Mouse (Mus musculus): ENCODE measurements at regions not wholly inside any gene's neighbourhood (a gene's known extent, or its start where the extent isn't known, plus 50 kb on each side); places are given as distances from the start of the nearest gene placed in this dataset.

GRCm38 (mm10) chr6:84416992-84417636 lies 176.6 kb downstream of the Cyp26b1 start:
- no peaks in the 10 kb centered on the region for H3K79me2 ChIP-seq (ENCODE audit: control insufficient read depth, insufficient read depth, low read length, poor library complexity)
- peaks cover 0 to 5% of the 10 kb centered on the region in 2 experiments; a peak in 2 of 4 replicates for H3K27me3 ChIP-seq (ENCODE audit: control insufficient read depth in 1 of 2, insufficient read depth in 2 of 2, low read length in 2 of 2)
- H3K36me3 ChIP-seq (ENCODE audit: control insufficient read depth in 1 of 2, insufficient read depth in 2 of 2, low read length in 2 of 2): no peaks in the 10 kb centered on the region
- H3K9me3 ChIP-seq (replicated peaks; ENCODE audit: insufficient read depth, low read length): no peaks in the 10 kb centered on the region
- no peaks in the 10 kb centered on the region for H3K4me1 ChIP-seq (ENCODE audit: control insufficient read depth in 1 of 2, insufficient read depth in 2 of 2, low read length in 2 of 2)
- no peak for DNase-seq (ENCODE audit: low read depth, low spot score)
- H3K9ac ChIP-seq (ENCODE audit: control insufficient read depth, low read depth, low read length, poor library complexity, severe bottlenecking): no peak overlapping the region
- no peak overlapping the region for H3K27ac ChIP-seq (ENCODE audit: control insufficient read depth, low read depth, low read length)
- TF ChIP-seq CTCF (IDR thresholded peaks at IDR 0.05 in 2 of 3, conservative IDR thresholded peaks at IDR 0.05 in 1 of 3; ENCODE audit: control insufficient read depth in 1 of 3, insufficient read depth in 1 of 3, low read depth in 2 of 3, low read length in 3 of 3, poor library complexity in 1 of 3, severe bottlenecking in 1 of 3): no peak
- TF ChIP-seq ZMIZ1 (IDR thresholded peaks at IDR 0.05; ENCODE audit: low read depth, low read length): no peak
- TF ChIP-seq ELF1 (IDR thresholded peaks at IDR 0.05; ENCODE audit: low read depth, low read length): no peak
- no peak for TF ChIP-seq ZC3H11A (IDR thresholded peaks at IDR 0.05; ENCODE audit: low read depth, low read length)
- TF ChIP-seq RAD21 (IDR thresholded peaks at IDR 0.05; ENCODE audit: low read depth, low read length): no peak
- H3K4me3 ChIP-seq (ENCODE audit: control insufficient read depth in 1 of 2, insufficient read depth in 1 of 2, low read depth in 2 of 2, low read length in 2 of 2): no peak overlapping the region

GRCm38 (mm10) chr6:84414400-84414799 lies 179.3 kb downstream of the Cyp26b1 start:
- peaks cover 0 to 5% of the 10 kb centered on the region in 2 experiments; a peak in 2 of 4 replicates for H3K27me3 ChIP-seq (ENCODE audit: control insufficient read depth in 1 of 2, insufficient read depth in 2 of 2, low read length in 2 of 2)
- no peak for DNase-seq (ENCODE audit: low read depth, low spot score)

DNA sequence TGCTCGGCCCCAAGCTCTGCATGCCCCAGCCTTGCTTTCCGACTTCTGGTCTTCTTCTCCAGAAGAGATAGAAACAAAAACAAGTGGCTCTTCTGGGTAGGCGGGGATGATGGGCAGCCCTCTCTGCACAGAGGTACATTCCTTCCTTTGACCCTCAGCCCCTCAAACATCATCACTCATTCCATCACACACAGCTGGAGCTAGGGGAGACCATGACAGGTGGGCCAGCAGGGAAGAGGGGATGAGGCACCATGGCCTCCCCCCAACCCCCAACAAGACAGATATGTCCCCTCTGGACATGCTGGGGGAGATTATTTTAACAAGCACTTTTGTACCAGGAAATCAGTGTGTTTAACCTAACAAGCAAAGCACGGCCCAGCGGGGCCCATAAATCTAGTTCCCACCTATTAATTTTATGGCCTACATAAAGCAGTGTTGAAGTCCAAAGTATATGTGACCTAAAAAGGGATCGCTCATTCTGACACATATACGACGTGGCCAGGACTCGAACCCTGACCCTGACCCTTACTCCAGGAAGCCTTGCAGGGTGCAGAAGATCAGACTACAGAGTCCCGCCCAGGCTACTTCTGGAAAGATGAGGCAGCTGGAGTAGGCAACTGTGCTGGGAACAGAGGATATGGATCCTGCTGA lies 183.7 kb downstream of the Cyp26b1 start:
- no peak overlapping the region for H3K27ac ChIP-seq (ENCODE audit: control insufficient read depth, low read depth, low read length)
- H3K36me3 ChIP-seq (ENCODE audit: control insufficient read depth in 1 of 2, insufficient read depth in 2 of 2, low read length in 2 of 2): no peaks in the 10 kb centered on the region
- no peaks in the 10 kb centered on the region for H3K79me2 ChIP-seq (ENCODE audit: control insufficient read depth, insufficient read depth, low read length, poor library complexity)
- H3K9me3 ChIP-seq (replicated peaks; ENCODE audit: insufficient read depth, low read length): no peaks in the 10 kb centered on the region
- no peak overlapping the region for H3K4me3 ChIP-seq (ENCODE audit: control insufficient read depth in 1 of 2, insufficient read depth in 1 of 2, low read depth in 2 of 2, low read length in 2 of 2)
- DNase-seq (ENCODE audit: low read depth, low spot score): no peak
- H3K27me3 ChIP-seq (ENCODE audit: control insufficient read depth in 1 of 2, insufficient read depth in 2 of 2, low read length in 2 of 2): no peaks in the 10 kb centered on the region
- TF ChIP-seq CTCF (IDR thresholded peaks at IDR 0.05 in 2 of 3, conservative IDR thresholded peaks at IDR 0.05 in 1 of 3; ENCODE audit: control insufficient read depth in 1 of 3, insufficient read depth in 1 of 3, low read depth in 2 of 3, low read length in 3 of 3, poor library complexity in 1 of 3, severe bottlenecking in 1 of 3) (no peak), POLR2AphosphoS2 (IDR thresholded peaks at IDR 0.05; ENCODE audit: low read length) (no peak), ZC3H11A (IDR thresholded peaks at IDR 0.05; ENCODE audit: low read depth, low read length) (no peak), GATA1 (IDR thresholded peaks at IDR 0.05; ENCODE audit: low read depth, low read length) (no peak), SMC3 (IDR thresholded peaks at IDR 0.05; ENCODE audit: low read depth, low read length) (no peak), MXI1 (IDR thresholded peaks at IDR 0.05; ENCODE audit: low read depth, low read length) (no peak)
- no peaks in the 10 kb centered on the region for H3K4me1 ChIP-seq (ENCODE audit: control insufficient read depth in 1 of 2, insufficient read depth in 2 of 2, low read length in 2 of 2)
- no peak overlapping the region for H3K9ac ChIP-seq (ENCODE audit: control insufficient read depth, low read depth, low read length, poor library complexity, severe bottlenecking)

More at GRCm38 (mm10) chr6:84414400-84414799, 179.3 kb downstream of the Cyp26b1 start:
- Histone ChIP-seq H3K79me2 (ENCODE audit: control insufficient read depth, insufficient read depth, low read length, poor library complexity) (no peaks in the 10 kb centered on the region), H3K9me3 (replicated peaks; ENCODE audit: insufficient read depth, low read length) (no peaks in the 10 kb centered on the region), H3K36me3 (ENCODE audit: control insufficient read depth in 1 of 2, insufficient read depth in 2 of 2, low read length in 2 of 2) (no peaks in the 10 kb centered on the region), H3K27ac (ENCODE audit: control insufficient read depth, low read depth, low read length) (no peak overlapping the region), H3K4me3 (ENCODE audit: control insufficient read depth in 1 of 2, insufficient read depth in 1 of 2, low read depth in 2 of 2, low read length in 2 of 2) (no peak overlapping the region), H3K9ac (ENCODE audit: control insufficient read depth, low read depth, low read length, poor library complexity, severe bottlenecking) (no peak overlapping the region), H3K4me1 (ENCODE audit: control insufficient read depth in 1 of 2, insufficient read depth in 2 of 2, low read length in 2 of 2) (no peaks in the 10 kb centered on the region)
- no peak for TF ChIP-seq MXI1 (IDR thresholded peaks at IDR 0.05; ENCODE audit: low read depth, low read length)
- TF ChIP-seq ZNF384 (IDR thresholded peaks at IDR 0.05; ENCODE audit: low read depth, low read length): no peak
- TF ChIP-seq MYC (IDR thresholded peaks at IDR 0.05; ENCODE audit: low read depth, low read length): no peak
- no peak for TF ChIP-seq KAT2A (conservative IDR thresholded peaks at IDR 0.05; ENCODE audit: low read depth, low read length)
- no peak for TF ChIP-seq ZMIZ1 (IDR thresholded peaks at IDR 0.05; ENCODE audit: low read depth, low read length)
- no peak for TF ChIP-seq SIN3A (IDR thresholded peaks at IDR 0.05; ENCODE audit: low read length)
- TF ChIP-seq JUND (IDR thresholded peaks at IDR 0.05; ENCODE audit: low read depth, low read length): no peak
- TF ChIP-seq TBP (IDR thresholded peaks at IDR 0.05; ENCODE audit: low read depth, low read length): no peak
- TF ChIP-seq RCOR1 (IDR thresholded peaks at IDR 0.05; ENCODE audit: low read depth, low read length): no peak
- TF ChIP-seq ELF1 (IDR thresholded peaks at IDR 0.05; ENCODE audit: low read depth, low read length): no peak
- no peak for TF ChIP-seq HCFC1 (IDR thresholded peaks at IDR 0.05; ENCODE audit: low read depth, low read length)
- TF ChIP-seq MAZ (IDR thresholded peaks at IDR 0.05; ENCODE audit: low read depth, low read length): no peak
- no peak for TF ChIP-seq CTCF (IDR thresholded peaks at IDR 0.05 in 2 of 3, conservative IDR thresholded peaks at IDR 0.05 in 1 of 3; ENCODE audit: control insufficient read depth in 1 of 3, insufficient read depth in 1 of 3, low read depth in 2 of 3, low read length in 3 of 3, poor library complexity in 1 of 3, severe bottlenecking in 1 of 3)
- TF ChIP-seq E2F4 (IDR thresholded peaks at IDR 0.05; ENCODE audit: borderline replicate concordance, low read depth, low read length): no peak
- no peak for TF ChIP-seq TAL1 (IDR thresholded peaks at IDR 0.05; ENCODE audit: low read length)
- no peak for TF ChIP-seq MEF2A (IDR thresholded peaks at IDR 0.05; ENCODE audit: extremely low read depth, insufficient replicate concordance, low read depth, low read length, poor library complexity, severe bottlenecking)
- TF ChIP-seq TCF12 (IDR thresholded peaks at IDR 0.05; ENCODE audit: low read depth, low read length): no peak
- TF ChIP-seq RAD21 (IDR thresholded peaks at IDR 0.05; ENCODE audit: low read depth, low read length): no peak
- TF ChIP-seq USF1 (IDR thresholded peaks at IDR 0.05; ENCODE audit: low read depth, low read length): no peak
